Mouse (Mus musculus): Measurements from ENCODE around the gene Rlbp1. TPM values are rescaled to one million over a fixed set of nuclear protein-coding genes. Genes with fewer than 3 reads are reported as not detected.

Gene Rlbp1
- polyA plus RNA-seq, 1 experiment = not detected

DNA sequence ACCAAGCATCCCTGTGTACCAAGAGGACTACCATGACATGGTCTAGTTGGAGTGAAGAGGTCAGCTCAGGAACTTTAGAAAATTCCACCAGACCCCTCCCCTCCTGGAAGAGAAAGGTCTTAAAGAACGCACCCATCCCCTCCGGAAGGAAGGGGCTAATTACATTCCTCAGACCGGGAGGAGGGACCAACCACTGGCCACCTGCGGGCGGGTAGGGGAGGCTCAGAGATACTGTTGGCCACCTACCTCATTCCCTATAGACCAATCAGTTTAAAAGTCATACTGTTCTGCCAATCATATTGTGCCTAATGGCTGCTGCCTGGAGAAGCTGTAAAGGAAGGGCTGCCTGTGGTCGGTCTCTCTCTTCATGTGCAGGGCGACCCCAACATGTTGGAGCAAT lies 1.1 kb upstream of the Rlbp1 start:
- Histone ChIP-seq H3ac (ENCODE audit: control insufficient read depth, insufficient read length) (no peak overlapping the region), H3K4me2 (ENCODE audit: low read depth) (no peak overlapping the region), H3K36me3 (ENCODE audit: control insufficient read depth, insufficient read depth) (no peaks in the 10 kb centered on the region), H3K79me2 (ENCODE audit: control insufficient read depth, insufficient read depth) (no peaks in the 10 kb centered on the region), H3K27me3 (ENCODE audit: control insufficient read depth, insufficient read depth, insufficient read length) (peaks cover 18% of the 10 kb centered on the region), H3K4me3 (no peak overlapping the region)
- no peak for TF ChIP-seq MYOG (IDR thresholded peaks at IDR 0.05; ENCODE audit: control insufficient read depth in 1 of 3, insufficient read depth in 1 of 3, insufficient read length in 2 of 3, low read depth in 2 of 3)
- TF ChIP-seq SRF (IDR thresholded peaks at IDR 0.05; ENCODE audit: control insufficient read depth, insufficient read length, low read depth) = no peak
- TF ChIP-seq MAX (IDR thresholded peaks at IDR 0.05; ENCODE audit: low read depth) = no peak
- no peak for TF ChIP-seq REST (IDR thresholded peaks at IDR 0.05; ENCODE audit: insufficient read depth, insufficient read length)
- no peak for TF ChIP-seq POLR2A (IDR thresholded peaks at IDR 0.05; ENCODE audit: insufficient read length, low read depth)
- TF ChIP-seq POLR2AphosphoS2 (IDR thresholded peaks at IDR 0.05; ENCODE audit: insufficient read length, low read depth) = no peak
- TF ChIP-seq TCF12 (IDR thresholded peaks at IDR 0.05; ENCODE audit: insufficient read depth, poor library complexity, severe bottlenecking) = no peak
- TF ChIP-seq E2F4 (IDR thresholded peaks at IDR 0.05; ENCODE audit: insufficient read depth) = no peak
- TF ChIP-seq MYOD1 (IDR thresholded peaks at IDR 0.05; ENCODE audit: control insufficient read depth in 1 of 3, insufficient read length in 2 of 3, low read depth in 2 of 3) = no peak
- no peak for TF ChIP-seq TCF3 (IDR thresholded peaks at IDR 0.05; ENCODE audit: insufficient read length, low read depth)
- TF ChIP-seq CEBPB (IDR thresholded peaks at IDR 0.05; ENCODE audit: insufficient read depth, poor library complexity, severe bottlenecking) = no peak
- no peak for TF ChIP-seq USF1 (IDR thresholded peaks at IDR 0.05; ENCODE audit: low read depth)

DNA sequence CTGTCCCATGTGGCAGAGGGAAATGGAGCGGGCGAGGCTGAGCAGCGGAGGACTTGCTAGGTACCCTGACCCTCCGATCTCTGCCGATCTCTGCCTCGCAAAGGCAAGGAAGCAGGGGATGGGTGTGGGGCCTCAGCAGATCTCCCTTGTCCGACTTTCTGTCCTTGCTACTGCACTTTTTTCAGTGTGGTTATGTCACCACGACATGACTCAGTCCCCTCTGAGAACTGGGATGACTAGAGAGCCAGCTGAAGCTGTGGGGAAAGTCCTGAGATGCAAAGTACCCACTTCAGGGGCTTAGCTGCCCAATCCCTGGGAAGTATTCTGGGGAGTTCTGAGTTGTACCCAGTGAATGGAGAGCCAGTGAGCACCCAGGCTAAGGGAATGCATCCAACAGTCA lies 292 bp upstream of the Rlbp1 start:
- no peak overlapping the region for H3K4me2 ChIP-seq (ENCODE audit: low read depth)
- TF ChIP-seq TCF12 (IDR thresholded peaks at IDR 0.05; ENCODE audit: insufficient read depth, poor library complexity, severe bottlenecking) (no peak), REST (IDR thresholded peaks at IDR 0.05; ENCODE audit: insufficient read depth, insufficient read length) (no peak), TCF3 (IDR thresholded peaks at IDR 0.05; ENCODE audit: insufficient read length, low read depth) (no peak), SRF (IDR thresholded peaks at IDR 0.05; ENCODE audit: control insufficient read depth, insufficient read length, low read depth) (no peak), MAX (IDR thresholded peaks at IDR 0.05; ENCODE audit: low read depth) (no peak), E2F4 (IDR thresholded peaks at IDR 0.05; ENCODE audit: insufficient read depth) (no peak), POLR2AphosphoS2 (IDR thresholded peaks at IDR 0.05; ENCODE audit: insufficient read length, low read depth) (no peak), POLR2A (IDR thresholded peaks at IDR 0.05; ENCODE audit: insufficient read length, low read depth) (no peak), MYOG (IDR thresholded peaks at IDR 0.05; ENCODE audit: control insufficient read depth in 1 of 3, insufficient read depth in 1 of 3, insufficient read length in 2 of 3, low read depth in 2 of 3) (no peak), CEBPB (IDR thresholded peaks at IDR 0.05; ENCODE audit: insufficient read depth, poor library complexity, severe bottlenecking) (no peak), USF1 (IDR thresholded peaks at IDR 0.05; ENCODE audit: low read depth) (no peak), MYOD1 (IDR thresholded peaks at IDR 0.05; ENCODE audit: control insufficient read depth in 1 of 3, insufficient read length in 2 of 3, low read depth in 2 of 3) (no peak)
- no peak overlapping the region for H3ac ChIP-seq (ENCODE audit: control insufficient read depth, insufficient read length)
- H3K79me2 ChIP-seq (ENCODE audit: control insufficient read depth, insufficient read depth) = no peaks in the 10 kb centered on the region
- H3K27me3 ChIP-seq (ENCODE audit: control insufficient read depth, insufficient read depth, insufficient read length) = peaks cover 22% of the 10 kb centered on the region
- no peaks in the 10 kb centered on the region for H3K36me3 ChIP-seq (ENCODE audit: control insufficient read depth, insufficient read depth)
- no peak overlapping the region for H3K4me3 ChIP-seq

DNA sequence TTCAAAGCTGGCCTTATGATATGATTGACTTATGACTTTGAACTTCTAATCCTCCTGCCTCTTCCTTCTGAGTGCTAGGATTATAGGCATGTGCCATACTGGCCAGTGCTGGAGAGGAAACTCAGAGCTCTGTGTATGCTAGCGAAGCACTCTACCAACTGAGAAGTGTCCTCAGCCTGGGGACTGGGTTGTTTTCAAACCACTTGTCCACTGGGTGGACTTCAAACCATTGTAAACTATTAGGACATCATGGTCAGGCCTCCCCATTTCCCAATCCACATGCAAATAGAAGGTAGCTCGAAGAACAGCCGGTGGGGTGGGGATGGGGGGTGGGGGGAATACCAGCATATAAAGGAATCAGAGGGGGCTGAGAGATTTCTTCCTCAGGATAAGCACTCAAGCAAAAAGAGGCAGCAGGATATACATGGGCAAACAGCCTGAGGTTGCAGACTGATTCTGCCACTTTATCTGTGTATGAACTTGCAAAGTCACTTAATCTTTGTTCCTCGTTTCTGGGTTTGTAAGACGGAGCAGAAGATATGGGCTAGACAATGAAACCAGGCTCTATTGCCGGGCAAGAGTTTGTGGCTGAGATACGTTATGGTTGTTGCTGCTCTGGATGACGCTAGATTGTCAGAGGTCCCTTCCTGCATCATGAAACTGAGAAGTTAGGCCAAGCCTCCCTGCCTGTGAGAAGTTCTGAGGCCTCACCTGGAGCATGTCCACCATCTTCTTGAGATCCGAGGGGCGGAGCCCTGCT lies 10.2 kb downstream of the Rlbp1 start:
- H3K79me2 ChIP-seq (ENCODE audit: control insufficient read depth, insufficient read depth) = no peaks in the 10 kb centered on the region
- TF ChIP-seq E2F4 (IDR thresholded peaks at IDR 0.05; ENCODE audit: insufficient read depth) (no peak), MYOG (IDR thresholded peaks at IDR 0.05; ENCODE audit: control insufficient read depth in 1 of 3, insufficient read depth in 1 of 3, insufficient read length in 2 of 3, low read depth in 2 of 3) (no peak), POLR2A (IDR thresholded peaks at IDR 0.05; ENCODE audit: insufficient read length, low read depth) (no peak), REST (IDR thresholded peaks at IDR 0.05; ENCODE audit: insufficient read depth, insufficient read length) (no peak), SRF (IDR thresholded peaks at IDR 0.05; ENCODE audit: control insufficient read depth, insufficient read length, low read depth) (no peak), MYOD1 (IDR thresholded peaks at IDR 0.05; ENCODE audit: control insufficient read depth in 1 of 3, insufficient read length in 2 of 3, low read depth in 2 of 3) (no peak), CEBPB (IDR thresholded peaks at IDR 0.05; ENCODE audit: insufficient read depth, poor library complexity, severe bottlenecking) (no peak), POLR2AphosphoS2 (IDR thresholded peaks at IDR 0.05; ENCODE audit: insufficient read length, low read depth) (no peak), MAX (IDR thresholded peaks at IDR 0.05; ENCODE audit: low read depth) (no peak), TCF12 (IDR thresholded peaks at IDR 0.05; ENCODE audit: insufficient read depth, poor library complexity, severe bottlenecking) (no peak), USF1 (IDR thresholded peaks at IDR 0.05; ENCODE audit: low read depth) (no peak), TCF3 (IDR thresholded peaks at IDR 0.05; ENCODE audit: insufficient read length, low read depth) (no peak)
- peaks cover 38% of the 10 kb centered on the region for H3K27me3 ChIP-seq (ENCODE audit: control insufficient read depth, insufficient read depth, insufficient read length)
- no peaks in the 10 kb centered on the region for H3K36me3 ChIP-seq (ENCODE audit: control insufficient read depth, insufficient read depth)
- no peak overlapping the region for H3K4me2 ChIP-seq (ENCODE audit: low read depth)
- H3ac ChIP-seq (ENCODE audit: control insufficient read depth, insufficient read length) = no peak overlapping the region
- H3K4me3 ChIP-seq = no peak overlapping the region

DNA sequence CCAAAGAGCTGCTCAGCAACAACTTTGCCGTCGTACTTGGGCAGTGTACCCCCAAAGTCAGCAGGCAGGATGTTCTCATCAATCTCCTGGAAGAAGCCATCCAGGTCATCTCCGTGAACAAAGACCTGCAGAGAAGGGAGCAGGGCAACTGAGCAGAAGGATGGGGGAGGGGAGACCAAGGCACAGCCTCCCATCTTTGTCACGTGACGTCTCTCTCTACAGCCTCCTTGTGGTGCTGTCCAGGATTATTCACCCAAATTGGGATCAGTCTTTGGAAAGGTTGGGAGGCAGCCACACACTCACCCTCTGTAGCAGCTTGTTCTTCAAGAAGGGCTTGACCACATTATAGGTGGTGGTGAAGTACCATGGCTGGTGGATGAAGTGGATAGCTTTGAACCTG lies 11.3 kb downstream of the Rlbp1 start:
- H3K4me2 ChIP-seq (ENCODE audit: low read depth) = no peak overlapping the region
- no peaks in the 10 kb centered on the region for H3K79me2 ChIP-seq (ENCODE audit: control insufficient read depth, insufficient read depth)
- H3K4me3 ChIP-seq = no peak overlapping the region
- TF ChIP-seq SRF (IDR thresholded peaks at IDR 0.05; ENCODE audit: control insufficient read depth, insufficient read length, low read depth) = no peak
- TF ChIP-seq REST (IDR thresholded peaks at IDR 0.05; ENCODE audit: insufficient read depth, insufficient read length) = no peak
- H3K36me3 ChIP-seq (ENCODE audit: control insufficient read depth, insufficient read depth) = no peaks in the 10 kb centered on the region
- no peak overlapping the region for H3ac ChIP-seq (ENCODE audit: control insufficient read depth, insufficient read length)
- peaks cover 30% of the 10 kb centered on the region for H3K27me3 ChIP-seq (ENCODE audit: control insufficient read depth, insufficient read depth, insufficient read length)

Data from myocyte (in vitro differentiated cells).